Mouse (Mus musculus): ENCODE measurements at regions not wholly inside any gene's neighbourhood (a gene's known extent, or its start where the extent isn't known, plus 50 kb on each side); places are given as distances from the start of the nearest gene placed in this dataset.

GRCm38 (mm10) chr5:148760108-148760507 is 169.0 kb downstream of the Katnal1 start:
- TF ChIP-seq CTCF (IDR thresholded peaks at IDR 0.05; ENCODE audit: extremely low read depth, insufficient read depth, low read length) = no peak
- TF ChIP-seq POLR2A (IDR thresholded peaks at IDR 0.05; ENCODE audit: extremely low read depth, insufficient read depth, low read length) = no peak
